Mouse (Mus musculus) B cell, adult 2 months (primary cell): ENCODE results near the gene Adgrl4.

Experiments used
- DNase-seq, 2 experiments: peaks; one replicate each; pipeline ENCODE4 v3.0.0; 2022

The Adgrl4 gene

GRCm38 (mm10) chr3:151505606-151506005 is 67.9 kb downstream of the Adgrl4 start:
- DNase-seq = no peak

- DNase-seq = no peak
Observed at GRCm38 (mm10) chr3:151511184-151511583, 73.5 kb downstream of the Adgrl4 start.

GRCm38 (mm10) chr3:151547182-151547581 is 109.5 kb downstream of the Adgrl4 start:
- no peak for DNase-seq

GRCm38 (mm10) chr3:151551002-151551401 is 113.3 kb downstream of the Adgrl4 start:
- DNase-seq = no peak

GRCm38 (mm10) chr3:151556635-151557034 is 118.9 kb downstream of the Adgrl4 start:
- no peak for DNase-seq

- DNase-seq = no peak
Observed at GRCm38 (mm10) chr3:151557125-151557524, 119.4 kb downstream of the Adgrl4 start.

- DNase-seq = no peak
Observed at GRCm38 (mm10) chr3:151557607-151558006, 119.9 kb downstream of the Adgrl4 start.

GRCm38 (mm10) chr3:151558374-151558773 is 120.7 kb downstream of the Adgrl4 start:
- no peak for DNase-seq

GRCm38 (mm10) chr3:151565664-151566621 is 128.3 kb downstream of the Adgrl4 start:
- no peak for DNase-seq

- no peak for DNase-seq
Observed at GRCm38 (mm10) chr3:151566629-151567028, 128.9 kb downstream of the Adgrl4 start.

- DNase-seq = no peak
Observed at GRCm38 (mm10) chr3:151567541-151567940, 129.9 kb downstream of the Adgrl4 start.

GRCm38 (mm10) chr3:151572089-151572488 is 134.4 kb downstream of the Adgrl4 start:
- DNase-seq = no peak

GRCm38 (mm10) chr3:151575292-151575691 is 137.6 kb downstream of the Adgrl4 start:
- DNase-seq = no peak

- DNase-seq = no peak
Observed at GRCm38 (mm10) chr3:151576155-151576554, 138.5 kb downstream of the Adgrl4 start.

GRCm38 (mm10) chr3:151591904-151592303 is 154.2 kb downstream of the Adgrl4 start:
- no peak for DNase-seq
